Mouse (Mus musculus) liver, adult 2 months (tissue): ENCODE results near the gene Pts. TPM values are rescaled to one million over a fixed set of nuclear protein-coding genes. Genes with fewer than 3 reads are reported as not detected.

Source experiments
- DNase-seq: peaks from one replicate; pipeline ENCODE4 v3.0.0-alpha.2; 2011; ENCODE audit warnings: low read depth, low spot score; ENCODE audit errors: extremely low read depth
- H3K27ac ChIP-seq: fragments of 200-500 bp; replicated peaks from 2 replicates; pipeline ENCODE4 v1.5.1; 2012; ENCODE audit warnings: low read depth, mild to moderate bottlenecking, control low read depth, inconsistent platforms, low read length; ENCODE audit not compliant: insufficient read depth
- H3K27me3 ChIP-seq: fragments of 200-500 bp; 2 replicates; pipeline ENCODE4 v1.6.1; 2012; ENCODE audit warnings: mild to moderate bottlenecking, moderate library complexity, low read length, inconsistent platforms; ENCODE audit not compliant: control insufficient read depth, insufficient read depth
- H3K36me3 ChIP-seq: fragments of 200-500 bp; 2 replicates; pipeline ENCODE4 v1.6.1; 2012; ENCODE audit warnings: low read length, inconsistent platforms; ENCODE audit not compliant: control insufficient read depth, insufficient read depth
- H3K4me1 ChIP-seq: fragments of 200-500 bp; 2 replicates; pipeline ENCODE4 v1.6.1; 2011; ENCODE audit warnings: low read length; ENCODE audit not compliant: control insufficient read depth, insufficient read depth
- H3K4me3 ChIP-seq: fragments of 200-500 bp; 2 replicates; pipeline ENCODE4 v1.5.1; 2011; ENCODE audit warnings: low read depth, mild to moderate bottlenecking, control low read depth, low read length, moderate library complexity; ENCODE audit not compliant: insufficient read depth
- H3K79me2 ChIP-seq: fragments of 200-500 bp; 2 replicates; pipeline ENCODE4 v1.6.1; 2012; ENCODE audit warnings: inconsistent platforms, mild to moderate bottlenecking, low read length, moderate library complexity; ENCODE audit not compliant: control insufficient read depth, insufficient read depth
- H3K9ac ChIP-seq: fragments of 200-500 bp; 2 replicates; pipeline ENCODE4 v1.6.1; 2012; ENCODE audit warnings: low read depth, mild to moderate bottlenecking, control low read depth, inconsistent platforms, low read length
- CTCF ChIP-seq: fragments of 200-500 bp; IDR thresholded peaks from 2 replicates; pipeline ENCODE4 v1.5.1; 2011; ENCODE audit warnings: low read depth, low read length, control low read depth
- POLR2A ChIP-seq: fragments of 200-500 bp; IDR thresholded peaks from 2 replicates; pipeline ENCODE4 v1.6.1; 2011; ENCODE audit warnings: low read length, control low read depth; ENCODE audit not compliant: insufficient read depth; ENCODE audit errors: extremely low read depth
- WGBS: fragments of 180-500 bp; shearing (Covaris S2); methylation state at CpG from one replicate; pipeline ENCODE4 v1.1.7; 2018; 5-methylcytosine and 5-hydroxymethylcytosine counted together
- polyA plus RNA-seq: library from polyadenylated mRNA; depleted of rRNA; stranded (reverse); fragments of >200 nt; gene quantifications from 2 replicates; pipeline ENCODE4 v1.2.3, GENCODE M21; 2012
- total RNA-seq: library from RNA; depleted of rRNA; stranded (reverse); fragments of >200 nt; gene quantifications from 2 replicates; pipeline ENCODE4 v1.2.3, GENCODE M21; 2014

The Pts gene
- total and polyA plus RNA-seq, 2 experiments: 25.5 to 103 TPM

DNA sequence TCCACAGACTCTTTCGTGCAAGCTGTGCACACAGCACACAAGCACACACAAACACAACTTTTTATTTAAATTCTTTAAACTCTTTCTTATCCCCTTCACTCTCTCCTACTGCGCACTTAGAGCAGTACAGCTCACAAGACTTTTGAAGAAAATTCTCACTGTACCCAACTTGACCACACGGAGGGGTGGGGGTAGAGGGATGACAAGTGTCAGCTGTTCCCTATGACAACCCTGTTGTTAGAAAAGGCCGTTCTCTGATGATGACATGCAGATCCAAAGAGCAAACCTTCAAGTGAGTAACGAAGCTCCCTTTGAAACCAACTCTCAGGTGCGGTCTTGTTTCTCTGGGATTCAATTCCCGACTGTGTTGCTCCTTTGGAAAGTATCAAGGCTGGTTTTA, 664 bp downstream of the Pts start:
- Histone ChIP-seq H3K79me2 (peaks cover 7% of the 10 kb centered on the region; the same call in 1 of the 2 replicates), H3K4me1 (peaks cover 10% of the 10 kb centered on the region), H3K4me3 (peak overlapping the region; percentile 67), H3K9ac (peak overlapping the region; percentile 84), H3K36me3 (peaks cover 12% of the 10 kb centered on the region; the same call in 1 of the 2 replicates), H3K27ac (no peak overlapping the region), H3K27me3 (no peaks in the 10 kb centered on the region)
- TF ChIP-seq POLR2A: no peak
- no peak for TF ChIP-seq CTCF
- WGBS: 21% methylated on average over 7 of the region's 7 CpGs
- DNase-seq: no peak

DNA sequence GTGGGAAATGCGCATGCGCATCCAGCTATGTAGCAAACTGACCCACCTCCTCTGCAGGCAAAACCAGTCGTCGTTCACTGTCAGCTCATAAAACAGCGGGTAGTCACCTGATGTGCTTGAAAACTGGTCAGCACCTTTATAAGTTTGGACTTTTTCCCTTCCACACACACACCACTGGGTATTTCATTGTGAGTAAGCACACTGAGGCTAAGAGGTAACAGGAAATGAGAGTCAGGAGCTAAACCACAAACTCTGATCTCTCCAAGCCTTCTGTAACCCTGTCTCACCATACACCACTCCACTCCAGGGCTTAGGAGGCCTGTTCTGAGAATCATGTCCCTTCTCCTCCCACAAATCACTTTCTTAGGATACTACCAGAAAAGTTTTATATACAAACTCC, 2.9 kb downstream of the Pts start:
- no peak overlapping the region for H3K27ac ChIP-seq
- H3K36me3 ChIP-seq: peaks cover 18% of the 10 kb centered on the region
- H3K79me2 ChIP-seq: peaks cover 7% of the 10 kb centered on the region; the same call in 1 of the 2 replicates
- no peak for DNase-seq
- 90% methylated on average over 5 of the region's 5 CpGs for WGBS
- no peak overlapping the region for H3K9ac ChIP-seq
- H3K4me3 ChIP-seq: no peak overlapping the region
- TF ChIP-seq POLR2A: no peak
- no peak for TF ChIP-seq CTCF
- no peaks in the 10 kb centered on the region for H3K27me3 ChIP-seq
- peaks cover 10% of the 10 kb centered on the region for H3K4me1 ChIP-seq

DNA sequence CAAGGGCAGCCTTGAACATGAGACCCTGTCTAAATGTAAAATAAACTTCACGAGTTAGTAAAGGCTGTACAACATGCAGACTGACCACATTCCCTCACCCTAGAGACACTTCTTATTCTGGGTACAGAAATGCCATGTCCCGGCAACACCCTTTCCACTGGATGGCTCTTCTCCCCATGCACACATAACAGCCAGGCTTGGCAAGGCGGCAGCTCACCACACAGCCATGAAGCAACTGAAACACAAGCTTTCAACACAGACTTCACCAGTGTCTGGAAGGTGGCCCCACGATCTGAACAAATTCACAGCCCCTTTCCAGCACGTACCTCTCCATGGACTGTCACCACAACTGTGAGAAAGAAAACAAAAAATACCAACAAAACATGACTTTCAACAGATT, 3.6 kb downstream of the Pts start:
- WGBS: 93% methylated on average over 5 of the region's 5 CpGs
- no peak for TF ChIP-seq CTCF
- TF ChIP-seq POLR2A: no peak
- peaks cover 7% of the 10 kb centered on the region; the same call in 1 of the 2 replicates for H3K79me2 ChIP-seq
- H3K27ac ChIP-seq: no peak overlapping the region
- no peak overlapping the region for H3K9ac ChIP-seq
- no peaks in the 10 kb centered on the region for H3K27me3 ChIP-seq
- peaks cover 18% of the 10 kb centered on the region for H3K36me3 ChIP-seq
- peaks cover 10% of the 10 kb centered on the region for H3K4me1 ChIP-seq
- DNase-seq: no peak
- H3K4me3 ChIP-seq: no peak overlapping the region

DNA sequence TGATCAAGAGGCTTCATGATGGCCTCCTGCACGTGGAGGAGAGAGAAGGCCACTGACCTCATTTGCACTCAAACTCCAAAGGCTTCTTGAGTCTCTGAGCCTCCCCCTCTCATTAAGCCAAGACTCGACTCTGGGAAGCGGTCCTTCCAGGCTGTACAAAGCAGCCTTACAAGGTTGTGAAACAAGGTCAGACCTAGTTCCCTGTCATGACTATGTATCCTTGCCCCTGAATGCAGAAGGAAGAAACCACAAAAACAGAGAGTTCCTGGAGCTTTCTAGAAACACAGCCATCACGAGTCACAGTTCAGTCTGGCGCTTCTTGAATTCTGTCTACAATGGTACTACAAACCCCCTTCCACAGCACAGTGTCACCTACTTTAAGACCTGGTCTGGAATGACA, 6.0 kb downstream of the Pts start:
- H3K4me1 ChIP-seq: peaks cover 6% of the 10 kb centered on the region
- peaks cover 18% of the 10 kb centered on the region for H3K36me3 ChIP-seq
- no peak overlapping the region for H3K4me3 ChIP-seq
- TF ChIP-seq POLR2A (no peak), CTCF (no peak)
- no peaks in the 10 kb centered on the region for H3K27me3 ChIP-seq
- 82% methylated on average over 5 of the region's 5 CpGs for WGBS
- H3K27ac ChIP-seq: no peak overlapping the region
- no peak for DNase-seq
- peaks cover 5% of the 10 kb centered on the region; the same call in 1 of the 2 replicates for H3K79me2 ChIP-seq
- H3K9ac ChIP-seq: no peak overlapping the region

DNA sequence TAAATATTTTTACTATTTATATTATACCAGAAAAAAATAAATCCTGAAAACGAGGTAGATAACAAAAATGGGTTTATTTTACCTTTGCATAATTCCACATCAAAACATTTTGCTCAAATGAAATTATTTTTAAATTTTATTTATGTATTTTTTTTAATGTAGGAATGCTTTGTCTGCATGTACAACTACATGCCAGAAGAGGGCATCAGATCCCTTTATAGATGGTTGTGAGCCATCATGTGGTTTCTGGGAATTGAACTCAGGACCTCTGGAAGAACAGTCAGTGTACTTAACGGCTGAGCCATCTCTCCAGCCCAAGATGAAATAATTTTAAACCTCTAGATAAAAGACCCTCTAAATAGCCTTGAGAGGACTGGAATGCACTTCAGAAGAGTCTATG, 7.0 kb downstream of the Pts start:
- no peaks in the 10 kb centered on the region; the same call in 1 of the 2 replicates for H3K79me2 ChIP-seq
- no peaks in the 10 kb centered on the region for H3K4me1 ChIP-seq
- TF ChIP-seq CTCF (no peak), POLR2A (no peak)
- peaks cover 14% of the 10 kb centered on the region for H3K36me3 ChIP-seq
- H3K9ac ChIP-seq: no peak overlapping the region
- H3K27me3 ChIP-seq: no peaks in the 10 kb centered on the region
- H3K4me3 ChIP-seq: no peak overlapping the region
- no peak for DNase-seq
- no peak overlapping the region for H3K27ac ChIP-seq
- 35% methylated on average over 2 of the region's 2 CpGs for WGBS

DNA sequence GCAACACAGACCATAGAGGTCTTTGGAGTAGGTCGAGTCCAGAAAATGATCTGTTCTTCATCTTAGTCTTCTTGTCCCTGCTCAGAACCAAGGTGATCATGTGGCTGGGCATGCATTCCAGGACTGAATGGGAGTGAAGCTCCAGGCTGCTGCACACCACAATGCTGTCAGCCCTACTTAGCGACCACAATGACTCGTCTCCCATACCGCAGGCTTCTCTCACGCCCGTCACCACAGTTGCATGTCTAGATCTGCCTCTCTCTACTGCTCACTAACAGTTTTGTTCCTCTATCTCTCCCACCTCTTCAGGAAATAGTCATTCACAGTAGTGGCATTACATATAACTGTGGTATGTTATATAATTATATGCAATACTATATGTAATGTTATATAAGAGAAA, 7.8 kb downstream of the Pts start:
- Histone ChIP-seq H3K79me2 (no peaks in the 10 kb centered on the region), H3K36me3 (peaks cover 14% of the 10 kb centered on the region), H3K4me1 (no peaks in the 10 kb centered on the region), H3K4me3 (no peak overlapping the region), H3K27me3 (no peaks in the 10 kb centered on the region), H3K27ac (no peak overlapping the region), H3K9ac (no peak overlapping the region)
- WGBS: 88% methylated on average over 6 of the region's 6 CpGs
- TF ChIP-seq POLR2A: no peak
- TF ChIP-seq CTCF: no peak
- DNase-seq: no peak
